Mouse (Mus musculus): ENCODE measurements around the gene S100a10.
"Not testable (repeated sequence)": the region's sequence is repeated elsewhere in the genome, so short reads cannot be mapped to it uniquely, and the experiment has no call there.

Gene S100a10

GRCm38 (mm10) chr3:93554981-93555877 lies at the start of gene S100a10:
Gene S100a10 (plus strand): TSS chr3:93555080.
- peak; percentile 99 for DNase-seq

GRCm38 (mm10) chr3:93505960-93506863 lies 48.7 kb upstream of the S100a10 start:
- DNase-seq = peak; percentile 96

- peak; percentile 27 for DNase-seq
Observed at GRCm38 (mm10) chr3:93506881-93507325, 48.0 kb upstream of the S100a10 start.

- peak; percentile 24 for DNase-seq
Observed at GRCm38 (mm10) chr3:93509301-93509700, 45.6 kb upstream of the S100a10 start.

- DNase-seq = peak; percentile 18
Observed at GRCm38 (mm10) chr3:93511036-93511435, 43.8 kb upstream of the S100a10 start.

DNA sequence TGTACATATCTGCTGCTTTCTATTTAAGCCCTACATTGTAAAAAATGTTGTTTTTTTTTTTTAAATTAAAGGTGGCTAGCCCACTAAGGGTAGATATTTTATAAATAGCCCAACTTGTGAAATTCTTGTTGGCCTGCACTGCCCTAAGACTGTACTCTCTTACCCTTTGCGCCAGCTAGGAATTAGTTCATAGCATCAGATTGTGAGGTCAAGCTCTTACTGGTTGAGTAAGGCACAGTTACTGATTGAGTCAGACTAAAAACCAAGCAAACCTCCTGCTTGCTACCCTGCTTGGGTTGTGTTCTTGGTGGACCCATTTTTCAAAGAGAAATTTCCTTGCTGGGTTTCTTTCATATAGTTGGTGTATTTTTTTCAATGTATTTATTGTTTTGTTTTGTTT lies 43.1 kb upstream of the S100a10 start:
- DNase-seq = peak; percentile 41

DNA sequence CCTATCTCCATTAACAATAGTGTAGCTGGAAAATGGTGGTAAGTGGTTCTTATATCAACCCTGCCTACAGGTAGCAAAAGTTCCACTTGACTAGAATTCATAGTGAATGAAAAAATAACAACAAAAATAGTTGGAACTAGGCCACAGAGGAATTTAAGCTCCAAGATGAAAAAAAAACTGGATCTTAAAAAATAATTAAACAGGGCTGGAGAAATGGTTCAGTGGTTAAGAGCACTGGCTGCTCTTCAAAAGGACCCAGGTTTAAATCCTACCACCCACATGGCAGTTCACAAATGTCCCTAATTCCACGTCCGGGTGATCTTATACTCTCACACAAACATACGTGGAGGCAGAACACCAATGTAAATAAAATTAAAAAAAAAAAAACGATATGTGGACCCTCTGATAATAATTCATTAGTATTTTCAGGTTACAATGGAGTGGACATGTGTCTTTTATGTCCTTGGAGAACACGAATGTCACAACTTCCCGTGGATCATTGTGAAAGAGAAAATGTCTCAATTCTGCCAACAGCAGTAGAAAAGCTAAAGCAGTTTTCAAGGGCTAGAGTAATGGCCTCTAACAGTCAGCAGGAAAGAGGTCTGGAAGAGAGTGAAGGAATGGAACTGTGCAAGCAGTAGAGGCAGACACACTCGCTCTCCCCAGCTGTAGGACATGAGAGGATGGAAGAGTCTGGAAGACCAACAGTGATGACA lies 42.3 kb upstream of the S100a10 start:
- peak; percentile 25 for DNase-seq

DNA sequence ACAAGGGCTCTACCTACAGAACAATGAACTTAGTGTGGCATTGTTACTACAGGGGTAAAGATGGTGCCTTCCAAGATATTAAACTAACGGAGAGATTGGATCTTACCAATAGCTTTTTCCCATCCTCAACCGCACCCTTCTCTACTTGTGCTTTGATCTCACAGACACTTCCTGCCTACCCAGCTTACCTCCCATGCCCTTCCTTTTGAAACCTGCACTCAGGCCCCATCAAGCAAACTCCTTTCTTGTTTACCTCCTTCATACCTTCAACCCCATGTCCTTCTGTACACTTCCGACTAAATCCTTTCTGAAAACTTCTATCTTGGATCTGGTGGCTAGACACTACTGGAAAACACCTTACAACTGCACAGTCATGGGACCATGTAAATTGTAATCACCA lies 40.3 kb upstream of the S100a10 start:
- peak; percentile 42 for DNase-seq

DNA sequence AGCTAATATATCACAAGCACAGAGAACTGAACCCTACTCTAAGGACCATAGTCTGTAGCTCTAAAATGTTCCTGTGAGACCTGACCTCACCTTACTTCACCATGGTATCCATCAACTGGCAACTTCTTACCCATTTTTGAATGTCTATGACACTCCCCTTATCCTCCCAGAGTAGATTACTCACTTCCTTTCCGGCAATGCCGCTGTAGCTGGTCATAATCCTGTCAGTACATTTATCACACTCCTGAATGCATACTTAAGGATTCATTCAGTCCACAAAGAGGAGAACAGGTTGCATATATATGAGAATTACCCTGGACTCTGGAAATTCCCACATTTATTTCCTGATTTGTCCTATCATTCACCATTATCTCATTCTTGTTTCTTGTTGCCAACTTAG lies 37.5 kb upstream of the S100a10 start:
- no peak for DNase-seq

DNA sequence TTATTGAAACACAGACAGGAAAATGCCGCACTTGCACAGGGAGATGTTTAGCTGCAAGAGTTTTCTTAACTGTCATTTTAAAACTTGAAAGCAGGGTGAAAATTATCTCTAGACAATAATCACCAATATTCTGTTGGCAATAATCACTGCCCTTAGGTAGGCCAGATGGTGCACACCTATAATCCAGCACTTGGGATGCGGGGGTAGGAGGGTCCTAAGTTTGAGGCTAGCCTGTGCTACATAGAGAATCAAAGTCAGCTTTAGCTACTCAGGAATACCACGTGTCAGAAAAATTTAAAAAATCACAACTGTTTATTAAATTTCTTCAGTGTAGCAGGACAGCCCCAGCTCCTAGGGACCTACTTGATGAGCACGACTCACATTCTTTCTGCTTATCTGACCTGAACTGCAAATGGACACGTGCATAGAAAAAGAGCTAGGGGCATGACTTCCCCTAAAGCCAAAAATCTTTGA lies 35.0 kb upstream of the S100a10 start:
- DNase-seq = no peak

GRCm38 (mm10) chr3:93520330-93521193 lies 34.3 kb upstream of the S100a10 start, which contains the start of gene S100a11:
Gene S100a11 (plus strand): TSS chr3:93520488.
- peak; percentile 97 for DNase-seq

DNA sequence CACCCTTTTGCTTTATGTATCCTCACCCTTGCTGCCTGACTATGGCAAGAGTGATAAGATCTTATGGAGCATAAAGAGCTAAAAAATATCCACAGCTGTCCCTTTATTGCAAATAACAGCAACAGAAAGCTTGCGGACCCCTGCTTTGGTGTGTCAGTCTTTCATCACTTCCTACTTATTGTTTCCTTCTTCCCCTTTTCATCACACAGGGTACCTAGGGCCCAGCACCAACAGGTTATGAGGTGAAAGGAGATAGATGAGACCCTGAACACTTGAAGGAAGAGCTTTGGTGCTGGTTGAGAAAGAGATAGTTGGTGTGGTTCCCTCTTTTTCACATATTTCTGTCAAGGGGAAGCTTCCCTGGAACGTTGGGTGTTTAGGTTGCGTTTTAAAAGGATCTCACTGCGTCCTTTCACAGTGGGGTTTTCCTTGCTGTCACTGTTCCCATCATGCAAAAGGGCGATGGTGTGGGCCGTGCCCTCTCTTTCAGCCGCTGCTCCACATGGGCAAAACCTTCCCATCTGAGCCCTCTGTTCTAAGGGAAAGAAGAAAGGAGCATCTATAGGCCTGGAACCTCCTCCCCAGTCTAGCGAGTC lies 33.3 kb upstream of the S100a10 start:
- DNase-seq = peak; percentile 87

DNA sequence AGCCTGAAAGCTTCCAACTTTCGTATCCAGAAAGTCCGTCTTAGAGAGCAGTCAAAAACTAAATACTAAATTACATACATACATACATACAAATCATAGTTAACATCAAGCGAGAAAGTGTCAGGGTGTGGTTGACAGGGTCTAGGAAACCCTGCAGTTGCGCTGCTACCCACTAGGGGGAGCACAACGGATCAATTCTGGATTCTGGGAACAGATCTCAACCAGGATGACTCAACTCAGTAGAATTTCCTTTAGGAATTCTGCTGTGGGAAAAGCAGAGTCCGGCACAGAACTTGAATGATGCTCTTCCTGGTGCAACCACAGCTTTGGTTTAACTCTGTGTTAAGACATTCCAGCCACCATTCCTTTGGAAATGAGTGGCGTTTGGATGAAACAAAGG lies 32.3 kb upstream of the S100a10 start:
- DNase-seq = peak; percentile 97

- DNase-seq = peak; percentile 67
Observed at GRCm38 (mm10) chr3:93527300-93527699, 27.6 kb upstream of the S100a10 start.

DNA sequence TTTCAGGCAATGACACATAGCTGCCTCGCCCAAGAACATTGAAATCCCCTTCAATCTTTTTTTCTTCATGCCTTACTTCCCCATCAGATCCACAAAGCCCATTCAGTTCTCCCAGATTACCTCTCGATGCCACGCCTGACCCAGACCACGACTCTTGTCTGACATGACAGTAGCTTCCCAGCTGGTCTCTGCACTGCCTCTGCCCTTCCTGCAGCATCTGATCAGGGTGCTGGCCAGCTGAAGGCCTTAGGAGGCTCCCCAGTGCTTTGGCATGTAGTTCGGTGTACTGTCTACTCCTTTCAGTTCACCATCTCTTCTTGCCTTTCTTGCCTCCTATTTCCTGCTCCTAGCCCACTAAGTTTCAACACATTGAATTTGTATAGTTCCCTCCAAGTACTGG lies 26.1 kb upstream of the S100a10 start:
- no peak for DNase-seq

- peak; percentile 95 for DNase-seq
Observed at GRCm38 (mm10) chr3:93537068-93537576, 17.8 kb upstream of the S100a10 start.

GRCm38 (mm10) chr3:93538486-93538885 lies 16.4 kb upstream of the S100a10 start:
- peak; percentile 86 for DNase-seq

- DNase-seq = peak; percentile 69
Observed at GRCm38 (mm10) chr3:93541501-93541900, 13.4 kb upstream of the S100a10 start.

GRCm38 (mm10) chr3:93544170-93544569 lies 10.7 kb upstream of the S100a10 start:
- DNase-seq = not testable (repeated sequence)

DNA sequence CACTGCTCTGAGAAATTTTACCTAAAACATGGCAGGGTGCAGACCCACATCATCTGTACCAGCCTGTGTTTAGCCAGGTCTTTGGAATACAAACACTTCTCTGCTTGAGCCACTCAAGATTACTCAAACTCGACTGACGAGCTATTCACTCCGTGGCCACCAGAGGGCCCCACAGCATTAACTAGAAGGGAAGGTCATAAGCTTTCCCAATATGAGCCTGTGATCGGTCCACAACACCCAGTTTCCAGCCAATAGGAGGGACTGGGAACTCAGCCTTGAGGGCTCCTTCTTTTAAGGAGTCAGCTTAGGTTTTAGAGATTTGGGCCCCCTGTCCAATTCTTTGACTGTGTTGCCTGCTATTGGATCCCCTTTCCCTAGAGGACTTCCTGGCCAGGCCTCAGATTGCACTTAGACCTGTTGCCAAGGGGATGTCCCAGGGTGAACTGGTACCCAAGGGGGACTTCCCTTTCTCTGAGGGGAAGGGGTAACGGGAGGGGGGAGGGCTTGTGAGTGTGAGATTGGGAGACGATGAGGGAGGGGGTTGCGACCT lies 7.7 kb upstream of the S100a10 start:
- peak; percentile 98 for DNase-seq
